Mouse (Mus musculus) right cerebral cortex, adult 18-20 months (tissue): ENCODE results near the gene Hivep3.

Experiments
- DNase-seq: peaks from one replicate; pipeline ENCODE4 v3.0.0; 2022; ENCODE audit warnings: mixed read lengths

Gene Hivep3

DNA sequence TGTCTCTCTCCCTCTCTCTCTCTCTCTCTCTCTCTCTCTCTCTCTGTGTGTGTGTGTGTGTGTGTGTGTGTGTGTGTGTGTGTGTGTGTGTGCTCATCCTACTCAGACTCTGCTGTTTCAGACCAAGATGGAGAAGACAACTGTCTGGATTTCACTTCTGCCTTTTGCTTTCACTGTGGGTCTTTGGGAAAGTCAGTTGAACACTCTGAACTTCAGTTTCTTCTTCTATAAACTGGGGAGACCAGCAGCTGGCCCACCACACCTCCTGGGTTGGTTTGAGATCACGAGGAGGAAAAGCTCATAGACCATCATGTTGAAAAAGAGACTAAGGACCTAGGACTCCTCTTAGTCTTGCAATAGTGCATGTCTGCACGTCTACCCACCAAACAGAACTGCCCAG, 246.3 kb downstream of the Hivep3 start:
- DNase-seq, result no peak

DNA sequence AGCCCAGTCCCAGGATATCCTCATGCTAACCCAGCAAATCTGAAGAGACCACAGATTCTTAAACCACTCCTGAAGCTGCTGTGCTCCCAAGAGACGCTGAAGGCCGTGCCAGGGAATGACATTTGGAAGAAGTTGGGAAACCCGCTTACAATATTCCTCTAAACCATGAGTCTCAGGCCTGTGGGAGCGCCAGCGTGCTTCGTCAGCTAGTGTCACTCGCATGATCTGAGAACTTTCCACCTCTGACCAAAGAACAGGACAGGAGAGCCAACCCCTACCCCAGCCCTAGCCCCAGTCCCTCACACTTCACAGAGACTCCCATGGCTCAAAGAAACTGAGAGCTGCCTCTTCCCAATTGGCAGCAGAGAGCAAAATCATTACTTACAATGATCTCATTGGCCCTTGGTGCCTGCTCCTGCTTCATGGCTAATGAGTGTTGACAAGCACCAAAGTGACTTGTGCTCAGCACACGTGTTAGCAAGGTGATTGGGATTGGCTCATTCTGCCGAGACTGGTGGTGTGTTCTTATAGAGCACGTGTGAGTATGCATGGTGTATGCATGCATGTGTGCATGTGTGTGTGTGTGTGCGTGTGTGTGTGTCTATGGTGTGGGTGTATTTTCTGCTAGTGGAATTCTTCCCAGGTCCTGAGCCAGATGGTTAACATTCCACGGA, 247.6 kb downstream of the Hivep3 start:
- DNase-seq, result no peak

DNA sequence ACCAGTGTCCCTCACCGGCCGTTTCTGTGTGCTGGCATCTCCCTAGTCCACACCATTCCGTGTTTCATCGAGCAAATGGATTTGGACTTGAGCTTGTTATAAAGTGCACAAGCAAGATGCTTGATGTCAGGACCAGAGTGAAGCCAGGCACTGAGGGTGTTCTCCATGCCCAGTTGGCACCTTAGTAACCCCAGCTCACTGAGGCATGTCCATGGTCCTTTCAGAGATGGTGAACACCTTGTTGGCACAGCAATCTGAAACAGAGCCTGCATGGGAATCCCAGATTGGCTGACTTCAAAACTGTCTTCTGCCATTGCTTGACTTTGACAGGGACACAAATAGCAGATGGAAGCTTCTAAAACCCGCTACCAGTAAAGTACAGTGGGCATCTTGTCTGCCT, 252.5 kb downstream of the Hivep3 start:
- no peak for DNase-seq

- DNase-seq, result no peak
These were observed 253.2 kb downstream of the Hivep3 start for GRCm38 (mm10) chr4:119986580-119987291.

GRCm38 (mm10) chr4:119987376-119988087, 253.9 kb downstream of the Hivep3 start:
- DNase-seq, result no peak

DNA sequence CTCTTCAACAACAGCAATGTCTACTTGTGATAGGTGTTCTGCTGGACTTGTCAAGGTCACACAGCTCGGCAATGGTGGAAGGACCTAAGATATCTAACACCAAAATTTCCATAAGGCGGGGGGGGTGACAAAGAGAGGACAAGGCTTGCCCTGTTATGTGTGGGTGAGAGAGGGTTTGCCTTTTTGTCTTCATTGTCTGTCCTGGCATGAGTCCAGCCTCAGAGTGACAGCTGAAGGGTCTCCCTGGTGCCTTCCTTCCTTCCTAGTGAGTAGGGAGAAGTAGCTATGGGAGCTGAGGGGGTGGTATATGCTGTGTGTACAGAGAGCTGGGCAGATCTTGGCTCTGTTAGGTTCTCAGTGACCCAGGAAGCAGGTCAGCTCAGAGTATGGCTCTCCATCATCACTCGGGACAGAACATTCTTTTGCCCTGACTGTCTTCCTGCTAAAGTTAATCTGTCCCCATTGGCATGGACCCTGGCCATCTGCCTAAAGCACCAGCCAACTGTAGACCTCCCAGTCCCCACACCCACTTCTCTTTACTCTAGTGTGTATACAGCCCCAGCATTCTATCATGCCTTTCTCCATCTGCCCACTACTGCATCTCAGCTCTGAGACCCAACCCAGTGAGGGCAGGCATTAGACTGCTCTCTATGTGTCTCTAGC, 255.6 kb downstream of the Hivep3 start:
- no peak for DNase-seq

- no peak for DNase-seq
These were observed 256.8 kb downstream of the Hivep3 start for GRCm38 (mm10) chr4:119990346-119990745.

DNA sequence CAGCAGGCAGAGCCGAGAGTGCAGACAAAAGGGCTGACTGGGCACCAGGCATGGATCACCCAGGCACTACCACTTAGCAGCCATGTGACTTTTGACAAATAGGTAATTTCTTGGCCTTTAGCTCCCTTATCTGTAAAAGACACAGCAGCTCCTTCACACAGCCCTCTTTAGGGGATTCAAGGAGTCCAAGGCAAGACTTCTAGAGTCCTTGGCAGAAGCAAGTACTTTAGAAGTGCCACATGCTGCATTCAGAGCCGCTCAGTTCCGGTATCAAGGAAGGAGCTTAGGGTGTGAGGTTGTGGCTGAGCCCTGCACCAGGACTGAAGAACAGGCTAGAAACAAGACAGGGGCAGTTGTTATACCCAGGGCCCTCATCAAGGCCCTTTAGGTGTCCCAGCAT, 257.3 kb downstream of the Hivep3 start:
- DNase-seq, result no peak

DNA sequence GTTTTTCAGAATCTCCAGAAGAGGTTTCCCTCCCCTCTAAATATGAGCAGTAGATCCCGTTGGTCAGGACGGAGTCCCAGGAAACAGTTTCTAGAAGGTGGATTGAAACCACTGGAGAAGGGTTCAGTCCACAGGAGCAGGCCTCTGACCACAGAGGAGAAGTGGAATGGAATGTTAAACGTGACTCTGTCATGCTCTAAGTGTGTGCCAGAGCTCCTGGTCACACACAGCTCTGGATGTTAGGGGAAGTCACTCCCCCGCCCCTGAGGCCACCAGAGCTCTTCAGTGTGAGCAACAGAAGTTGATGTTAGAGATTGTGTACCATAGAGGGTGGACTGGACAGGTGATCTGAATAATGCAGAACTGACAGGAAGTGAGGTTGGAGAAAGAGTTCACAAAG, 258.2 kb downstream of the Hivep3 start:
- no peak for DNase-seq

GRCm38 (mm10) chr4:119996377-119996776, 262.8 kb downstream of the Hivep3 start:
- no peak for DNase-seq

- DNase-seq, result no peak
These were observed 263.8 kb downstream of the Hivep3 start for GRCm38 (mm10) chr4:119997351-119997750.

- no peak for DNase-seq
These were observed 265.3 kb downstream of the Hivep3 start for GRCm38 (mm10) chr4:119998911-119999310.

DNA sequence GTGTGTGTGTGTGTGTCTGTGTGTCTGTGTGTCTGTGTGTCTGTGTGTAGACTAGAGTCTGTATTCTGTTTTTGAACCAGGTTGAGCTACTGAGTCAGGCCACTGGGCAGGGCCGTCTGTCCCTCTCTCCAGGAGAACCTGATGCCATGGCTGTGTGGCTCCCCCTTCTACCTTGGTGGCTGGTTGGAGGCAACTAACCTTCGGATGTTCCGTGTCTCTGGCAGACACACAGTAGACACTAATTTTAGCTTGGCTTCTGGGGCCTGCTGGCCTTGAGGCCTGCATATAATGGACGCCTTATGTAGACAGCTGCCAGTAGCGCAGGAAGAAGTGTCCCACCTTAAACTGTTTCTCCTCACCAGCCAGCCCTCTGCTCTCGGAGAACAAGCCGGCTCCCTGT, 267.3 kb downstream of the Hivep3 start:
- no peak for DNase-seq

DNA sequence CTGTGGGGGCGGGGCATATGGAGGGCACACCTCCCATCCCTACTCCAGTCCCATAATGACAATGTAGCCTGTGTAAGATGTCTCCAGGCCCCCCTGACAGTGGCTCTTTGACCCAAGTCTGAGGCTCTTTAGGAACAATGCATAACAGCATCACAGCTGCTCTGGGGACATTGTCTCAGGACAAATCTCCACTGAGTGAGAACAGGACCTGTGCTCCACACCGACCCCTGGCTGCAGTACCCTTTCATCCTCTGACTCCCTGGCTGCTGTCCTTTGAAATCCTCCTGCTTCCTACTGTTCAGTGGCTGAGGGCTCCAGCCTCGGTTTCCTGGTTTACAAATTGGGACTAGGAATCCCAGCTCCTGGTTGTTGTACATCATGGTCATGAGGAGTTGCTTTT, 269.4 kb downstream of the Hivep3 start:
- no peak for DNase-seq

- no peak for DNase-seq
These were observed 272.5 kb downstream of the Hivep3 start for GRCm38 (mm10) chr4:120006046-120006445.

GRCm38 (mm10) chr4:120007889-120008288, 274.3 kb downstream of the Hivep3 start:
- DNase-seq, result no peak

- no peak for DNase-seq
These were observed 275.6 kb downstream of the Hivep3 start for GRCm38 (mm10) chr4:120009151-120009550.

- DNase-seq, result no peak
These were observed 278.2 kb downstream of the Hivep3 start for GRCm38 (mm10) chr4:120011788-120012187.

DNA sequence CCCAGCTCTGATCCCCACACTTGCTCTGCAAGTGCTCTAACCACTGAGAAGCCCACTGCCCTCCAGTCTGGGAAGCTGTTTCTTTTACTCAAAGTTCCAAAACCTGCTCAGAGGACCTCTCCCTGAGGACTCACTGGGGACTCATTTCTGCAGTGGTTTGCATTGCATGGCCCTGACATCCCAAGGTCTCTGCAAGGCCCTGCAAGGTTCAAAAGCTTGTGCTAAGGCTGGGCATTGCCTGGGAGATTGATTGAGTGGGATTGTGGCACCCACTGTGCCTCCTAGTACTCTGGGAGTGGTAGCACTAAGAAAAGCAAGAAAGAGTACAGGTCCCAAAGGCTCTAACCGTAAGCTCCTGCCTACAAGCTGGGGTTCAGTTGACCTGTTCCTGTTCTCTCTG, 279.3 kb downstream of the Hivep3 start:
- DNase-seq, result no peak

- DNase-seq, result peak; percentile 53
These were observed 284.8 kb downstream of the Hivep3 start for GRCm38 (mm10) chr4:120018426-120018825.

DNA sequence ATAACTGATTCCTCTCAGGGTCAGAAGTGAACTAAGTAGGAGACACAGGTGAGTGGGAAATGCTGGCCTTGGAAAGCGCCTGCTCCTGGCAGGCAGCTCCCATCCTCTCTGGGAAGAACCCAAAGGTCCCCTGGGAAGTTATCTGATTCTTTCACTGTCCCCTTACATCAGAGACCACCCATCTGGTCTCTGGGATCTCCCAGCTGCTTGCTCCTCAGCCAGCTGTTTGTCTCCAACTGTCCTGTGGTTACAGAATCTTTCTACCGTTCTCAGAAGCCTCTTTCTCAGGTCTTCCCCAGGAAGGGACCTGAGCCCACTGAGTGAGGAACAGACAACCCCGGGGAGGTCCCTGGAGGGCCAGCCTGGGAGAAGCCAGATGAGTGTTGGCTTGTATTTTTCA, 288.8 kb downstream of the Hivep3 start:
- DNase-seq, result no peak

DNA sequence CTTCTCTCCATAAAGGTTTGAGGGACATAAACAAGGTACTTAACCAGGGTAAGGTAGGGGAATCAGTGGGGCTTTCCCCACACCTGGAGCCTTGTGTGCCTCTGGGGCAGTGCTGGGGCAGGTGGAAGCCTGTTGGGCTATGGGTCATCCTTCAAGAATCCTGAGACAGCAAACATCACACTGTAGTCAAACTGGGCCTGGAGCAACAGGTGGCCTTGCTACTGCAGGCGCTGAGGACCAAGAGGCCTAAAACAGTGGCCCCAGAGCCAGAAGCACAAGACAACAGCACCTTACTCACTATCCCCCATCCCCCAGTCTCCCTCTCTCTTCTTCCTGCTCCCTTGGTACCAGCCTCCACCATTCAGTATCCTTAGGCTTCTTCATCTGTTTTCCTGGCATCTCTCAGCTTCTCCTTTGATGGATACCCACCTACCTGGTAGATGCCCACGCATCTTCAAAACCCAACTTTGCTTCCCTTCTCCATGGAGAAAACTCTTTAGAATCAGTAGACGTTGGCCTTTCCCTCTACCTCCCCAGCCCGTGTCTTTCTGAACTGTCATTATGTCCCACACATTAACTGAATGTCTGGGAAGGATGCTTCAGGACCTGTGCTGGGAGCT, 289.7 kb downstream of the Hivep3 start:
- no peak for DNase-seq

- DNase-seq, result peak; percentile 88
These were observed 290.5 kb downstream of the Hivep3 start for GRCm38 (mm10) chr4:120024071-120024470.
